Mouse (Mus musculus) liver (tissue): ENCODE data around the gene Myh9.

ENCODE experiments used
- DNase-seq: peaks from one replicate; pipeline ENCODE4 v3.0.0-alpha.2; 2020; ENCODE audit warnings: mixed read lengths

Myh9 gene

GRCm38 (mm10) chr15:77841361-77842046, 471 bp downstream of the Myh9 start:
- peak; percentile 72 for DNase-seq

DNA sequence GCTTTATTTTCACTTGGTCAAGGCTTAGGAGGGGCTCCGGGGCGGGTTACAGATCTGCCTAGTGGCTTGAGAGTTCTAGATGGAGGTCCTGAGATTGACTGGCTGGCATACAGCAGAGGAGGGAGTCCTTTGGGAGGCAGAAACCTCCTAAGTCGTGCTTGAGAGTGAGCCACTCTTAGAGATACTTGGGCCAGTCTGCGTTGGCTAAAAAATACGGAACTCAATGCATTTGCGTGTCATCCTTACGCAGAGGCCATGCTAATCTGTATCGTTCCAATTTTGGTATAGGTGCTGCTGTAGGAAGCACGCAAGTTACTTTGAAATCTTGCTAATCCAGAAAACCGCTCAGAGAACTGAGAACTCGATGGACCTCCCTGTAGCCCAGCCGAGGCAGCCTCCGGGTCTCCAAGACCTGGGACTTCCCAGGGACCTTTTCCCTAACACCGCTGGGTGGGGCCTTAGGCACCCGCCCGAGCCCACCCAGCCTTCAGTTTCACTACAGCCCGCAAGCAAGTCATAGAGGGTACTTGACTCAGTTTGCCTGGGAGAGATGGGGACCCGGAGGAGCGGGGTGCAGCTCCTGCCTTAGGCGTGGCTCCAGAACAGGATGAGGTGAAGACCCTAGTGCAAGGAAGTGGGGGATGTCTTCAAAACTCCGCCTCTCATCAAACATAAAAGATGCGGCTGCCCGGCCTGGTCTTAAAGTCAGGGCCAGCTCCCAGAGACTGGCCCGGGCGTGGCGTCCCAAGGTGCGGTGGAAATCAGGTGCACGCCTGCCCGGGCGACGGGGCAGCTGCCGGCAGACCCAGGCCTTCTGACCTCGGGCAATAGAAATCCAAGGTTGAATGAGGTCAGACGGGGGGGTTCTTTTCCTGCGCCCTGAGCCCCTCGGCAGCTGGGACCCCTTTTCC, 1.3 kb downstream of the Myh9 start:
- peak; percentile 27 for DNase-seq

DNA sequence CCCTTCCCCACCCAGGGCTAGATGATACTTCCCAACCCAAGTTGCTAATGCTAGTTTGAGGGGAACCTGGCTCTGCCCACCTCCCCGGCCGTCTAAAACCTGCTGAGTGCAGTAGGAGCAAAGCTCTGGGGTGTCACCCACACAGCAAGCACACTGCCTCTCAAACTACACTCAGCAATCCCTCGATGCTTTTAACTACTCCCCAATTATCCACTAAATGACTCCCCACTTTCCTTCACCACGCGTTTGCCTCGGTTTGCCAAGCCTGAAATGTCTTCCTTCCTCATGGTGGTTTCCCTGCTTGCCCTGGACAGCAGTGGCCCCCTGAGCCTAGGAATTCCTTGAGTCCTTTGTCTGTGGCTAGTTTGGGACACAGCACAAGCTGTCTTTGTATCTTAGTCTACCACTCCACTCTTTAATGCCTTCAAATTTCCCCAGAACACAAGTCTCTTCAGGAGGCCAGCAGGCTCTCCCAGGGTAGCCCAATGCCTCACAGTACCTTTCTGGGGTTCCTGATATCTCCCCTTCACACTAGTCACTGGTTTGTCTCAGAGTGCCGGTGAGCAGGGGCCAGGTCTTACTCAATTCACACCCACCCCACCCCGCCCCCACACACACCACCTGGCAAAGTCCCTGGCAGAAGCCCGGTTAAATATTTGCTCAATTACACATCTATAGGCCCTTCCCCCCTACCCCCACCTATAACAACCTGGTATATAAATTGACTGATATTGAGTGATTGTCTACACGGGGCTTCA, 2.3 kb downstream of the Myh9 start:
- DNase-seq: no peak

- DNase-seq: no peak
These were observed 3.2 kb downstream of the Myh9 start for GRCm38 (mm10) chr15:77838530-77839387.

DNA sequence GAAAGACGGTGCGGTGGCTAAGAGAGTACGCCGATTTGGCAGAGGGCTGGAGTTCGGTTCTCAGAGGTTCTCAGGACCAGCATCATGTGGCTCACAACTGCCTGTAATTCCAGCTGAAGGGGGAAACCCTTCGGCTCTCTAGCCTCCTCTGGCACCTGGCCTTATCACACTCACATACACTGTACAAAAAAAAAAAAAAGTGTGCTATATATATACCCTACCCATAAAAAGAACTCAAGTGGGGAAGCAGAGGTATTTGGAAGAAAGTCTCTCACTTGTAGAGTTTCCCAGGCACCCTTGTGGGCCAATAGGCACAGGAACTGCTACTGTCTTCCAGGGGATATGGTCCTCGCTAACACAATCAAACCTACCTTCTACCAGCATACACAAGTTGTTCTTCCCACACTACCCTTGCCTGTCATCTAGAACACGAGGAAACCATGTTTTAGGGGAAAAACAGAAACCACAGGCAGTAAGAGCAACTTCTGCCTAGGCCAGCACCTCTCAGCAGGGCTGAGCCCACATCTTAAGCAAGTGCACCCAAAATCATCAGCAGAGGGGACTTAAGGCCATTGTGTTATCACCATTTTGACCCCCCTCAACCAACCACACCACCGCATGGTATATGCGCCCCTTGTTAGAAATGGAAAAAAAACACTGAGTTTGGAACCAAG, 4.4 kb downstream of the Myh9 start:
- DNase-seq: no peak

- DNase-seq: no peak
These were observed 5.1 kb downstream of the Myh9 start for GRCm38 (mm10) chr15:77836692-77837443.

DNA sequence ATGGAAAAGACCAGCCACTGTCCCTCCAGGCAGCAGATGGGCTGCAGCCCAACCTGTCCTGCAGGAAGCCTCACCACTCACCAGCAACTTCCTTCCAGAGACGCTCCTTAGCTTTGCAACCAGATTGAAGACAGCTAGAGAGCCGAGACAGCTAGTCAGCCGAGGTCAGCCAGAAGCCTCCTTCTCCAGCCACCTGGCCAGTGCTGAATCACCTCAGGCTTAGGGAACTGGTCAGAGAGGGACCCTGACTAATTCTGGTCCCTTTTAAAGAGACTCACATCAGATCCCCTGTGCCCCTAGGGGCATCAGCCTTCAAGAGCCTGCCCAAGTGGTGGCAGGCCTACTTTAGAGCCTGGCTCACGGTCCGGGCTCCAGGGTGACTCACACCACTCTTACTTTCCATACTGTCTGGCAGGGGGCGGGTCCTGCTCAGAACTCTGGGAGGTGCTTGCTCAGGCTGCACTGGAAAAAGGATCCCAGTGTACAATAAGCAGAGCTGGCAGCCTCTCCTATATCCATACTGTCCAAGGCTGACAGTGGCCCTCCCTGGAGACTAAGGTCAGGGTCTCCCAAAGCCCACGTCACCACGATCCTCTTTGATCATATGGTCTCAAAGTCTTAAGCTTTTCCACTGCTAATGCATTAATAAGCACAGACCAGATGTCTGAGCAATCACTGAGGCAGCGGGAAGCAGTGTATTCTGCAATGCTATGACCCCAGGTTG, 5.9 kb downstream of the Myh9 start:
- peak; percentile 52 for DNase-seq

DNA sequence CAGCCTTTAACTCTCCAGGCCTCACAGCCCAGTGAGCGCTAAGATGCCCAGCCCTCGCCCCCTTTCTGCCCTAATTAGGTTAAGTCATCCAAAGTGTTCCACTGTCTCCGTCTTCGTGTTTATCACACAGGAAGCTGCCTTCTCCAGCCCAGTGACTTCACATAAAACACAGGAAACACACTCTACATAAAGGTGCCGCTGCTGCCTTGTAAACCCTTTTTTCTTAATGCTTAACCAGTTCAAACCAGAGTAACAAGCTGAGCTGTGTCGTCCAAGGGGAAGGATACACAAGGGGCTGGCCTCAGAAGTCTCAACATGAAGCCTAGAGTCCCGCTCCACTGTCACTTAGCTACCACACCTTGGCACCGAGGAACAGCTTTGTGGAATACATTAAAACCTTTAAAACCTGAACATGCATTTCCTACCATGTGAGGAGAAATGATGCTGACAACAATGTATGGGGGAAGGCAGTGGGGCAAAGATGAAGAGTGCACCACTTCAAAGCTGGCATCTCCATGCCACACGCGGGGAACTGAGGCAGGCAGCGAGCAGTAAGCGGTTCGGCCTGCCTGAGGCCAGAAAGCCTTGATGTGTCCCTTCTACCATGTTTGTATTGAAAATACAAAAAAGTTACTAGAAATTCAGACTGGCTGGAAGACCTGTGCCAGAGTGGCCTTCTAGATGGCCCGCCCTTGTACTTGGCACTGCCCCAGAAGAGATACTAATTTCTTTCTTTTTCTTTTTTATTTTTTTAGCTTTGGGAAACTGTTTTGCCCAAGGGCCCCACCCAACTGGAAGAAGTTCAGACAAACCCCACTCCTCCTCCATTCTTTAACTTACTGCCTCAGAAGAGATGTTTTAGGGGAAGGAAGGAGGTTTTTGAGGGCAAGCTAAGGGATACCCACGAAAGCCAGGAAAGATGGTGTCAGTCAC, 7.4 kb downstream of the Myh9 start:
- no peak for DNase-seq

GRCm38 (mm10) chr15:77833731-77834130, 8.2 kb downstream of the Myh9 start:
- no peak for DNase-seq

GRCm38 (mm10) chr15:77833083-77833482, 8.9 kb downstream of the Myh9 start:
- DNase-seq: no peak

DNA sequence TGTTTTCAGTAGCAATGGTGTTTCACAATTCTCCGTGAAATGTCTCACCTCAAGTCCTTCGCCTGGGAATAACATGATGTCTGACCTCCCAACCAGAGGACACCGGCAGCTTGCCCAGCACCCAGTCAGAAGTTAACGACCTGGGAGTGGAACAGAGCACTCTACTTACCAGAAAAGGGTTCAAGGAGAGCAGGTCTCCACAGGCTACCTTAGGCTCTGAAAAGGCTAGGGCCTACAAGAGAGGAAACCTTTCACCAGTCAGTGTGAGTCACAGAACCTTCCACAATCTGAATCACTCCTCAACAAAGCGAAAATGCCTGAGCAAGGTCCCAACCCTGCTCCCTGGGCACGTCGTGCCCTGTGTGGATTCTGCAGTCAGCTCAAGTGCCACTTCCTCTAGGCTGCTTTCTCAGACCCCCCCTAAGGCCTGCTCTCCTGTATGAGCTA, 9.5 kb downstream of the Myh9 start:
- no peak for DNase-seq

GRCm38 (mm10) chr15:77831754-77832457, 10.1 kb downstream of the Myh9 start:
- no peak for DNase-seq

DNA sequence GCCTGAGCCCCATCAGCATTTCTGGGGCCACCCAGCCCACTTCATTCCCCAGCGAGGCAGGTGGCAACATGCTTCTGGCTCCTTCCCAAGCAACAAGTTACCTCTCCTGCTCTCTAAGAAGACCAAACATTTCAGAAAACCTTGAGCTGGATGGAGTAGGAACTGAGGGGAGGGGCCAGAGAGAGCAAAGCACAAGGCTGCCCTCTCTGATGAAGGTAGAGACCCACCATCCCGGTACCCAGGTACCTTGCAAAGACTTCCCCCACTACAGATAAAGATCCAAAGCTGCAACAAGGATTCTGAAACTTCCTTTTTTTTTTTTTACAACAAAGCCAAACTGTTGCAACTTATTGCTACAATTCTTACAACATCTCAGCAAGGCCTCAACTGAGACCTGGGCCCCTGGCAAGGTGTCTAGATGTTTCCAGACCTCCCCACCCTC, 10.8 kb downstream of the Myh9 start:
- DNase-seq: no peak

GRCm38 (mm10) chr15:77830481-77831137, 11.4 kb downstream of the Myh9 start:
- DNase-seq: no peak

DNA sequence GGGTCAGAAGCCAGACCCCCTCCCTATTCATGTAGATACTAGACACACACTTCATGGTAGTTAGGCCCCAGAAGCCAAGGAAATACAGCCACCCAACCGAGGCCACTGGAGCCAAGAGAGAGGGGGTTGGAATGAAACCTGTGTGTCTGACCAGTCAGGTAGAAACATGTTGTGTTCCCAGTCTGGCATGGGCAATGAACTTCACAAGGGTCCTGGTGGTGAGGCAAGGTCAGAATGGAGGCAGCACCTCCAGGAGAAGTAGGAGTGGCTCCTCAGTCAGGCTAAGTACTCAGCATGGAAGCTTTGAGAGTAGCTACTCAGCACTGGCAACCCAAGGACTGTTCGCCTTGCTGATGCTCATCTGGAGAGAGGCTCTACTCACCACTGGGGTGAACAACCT, 12.4 kb downstream of the Myh9 start:
- no peak for DNase-seq

- no peak for DNase-seq
These were observed 13.1 kb downstream of the Myh9 start for GRCm38 (mm10) chr15:77828910-77829309.

DNA sequence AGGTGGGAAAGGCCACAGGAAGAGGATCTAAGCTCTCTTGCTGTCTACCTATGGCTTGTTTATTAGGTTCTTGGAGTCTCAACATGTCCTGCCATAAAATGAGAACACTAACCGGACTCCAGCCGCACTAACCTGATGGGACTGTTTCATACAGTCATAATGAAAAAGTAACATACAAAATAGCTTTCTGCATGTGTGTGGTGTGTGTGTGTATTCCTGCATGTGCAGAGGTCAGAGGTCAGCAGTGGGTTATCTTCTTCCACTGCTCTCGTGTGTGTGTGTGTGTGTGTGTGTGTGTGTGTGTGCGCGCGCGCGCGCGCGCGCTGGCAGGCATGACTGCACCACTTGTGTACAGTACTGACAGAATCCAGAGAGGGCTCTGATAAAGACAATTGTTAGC, 13.7 kb downstream of the Myh9 start:
- no peak for DNase-seq

DNA sequence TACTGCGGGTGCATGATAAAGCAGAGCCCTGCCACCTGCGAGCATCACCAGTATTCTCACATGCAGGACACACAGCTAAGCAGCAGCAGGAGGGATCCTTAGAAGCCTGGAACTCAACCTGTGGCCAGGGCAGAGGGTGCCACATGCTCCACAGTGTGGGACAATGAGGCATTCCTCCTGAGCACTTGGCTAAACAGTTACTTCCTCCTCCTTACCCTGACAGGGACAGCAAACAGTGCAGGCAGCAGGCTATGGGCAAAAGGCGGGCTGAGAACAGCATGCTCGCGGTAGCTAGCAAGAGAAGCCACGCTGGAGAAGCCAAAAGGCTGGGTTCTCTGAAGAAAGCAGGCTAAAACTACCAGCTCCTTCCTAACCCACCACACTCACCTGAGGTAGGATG, 14.2 kb downstream of the Myh9 start:
- DNase-seq: no peak
